Mouse (Mus musculus) midbrain, postnatal 0 days (tissue): ENCODE results near the gene Fbxo22. TPM values are rescaled to one million over a fixed set of nuclear protein-coding genes. Genes with fewer than 3 reads are reported as not detected.
"Not testable (repeated sequence)": the region's sequence is repeated elsewhere in the genome, so short reads cannot be mapped to it uniquely, and the experiment has no call there.

Source experiments
- ATAC-seq: fragments of 200-750 bp; cut with Nextera tagmentation; 2 replicates; pipeline ENCODE4 v1.8.0; 2017; ENCODE audit warnings: moderate number of reproducible peaks, mild to moderate bottlenecking, moderate TSS enrichment, moderate library complexity; ENCODE audit not compliant: low FRiP score
- DNase-seq: peaks from one replicate; pipeline ENCODE4 v3.0.0-alpha.2; 2015; ENCODE audit warnings: low spot score
- H3K27ac ChIP-seq: fragments of 300-500 bp; sonication (generic); 2 replicates; pipeline ENCODE4 v1.5.1; 2014; ENCODE audit warnings: low read depth, mild to moderate bottlenecking, low read length, mixed read lengths
- H3K27me3 ChIP-seq: fragments of 300-500 bp; sonication (generic); 2 replicates; pipeline ENCODE4 v1.6.1; 2014; ENCODE audit warnings: low read length, control low read depth, mixed read lengths; ENCODE audit not compliant: insufficient read depth
- H3K36me3 ChIP-seq: fragments of 300-500 bp; sonication (generic); 2 replicates; pipeline ENCODE4 v1.6.1; 2014; ENCODE audit warnings: low read length, control low read depth, mixed read lengths; ENCODE audit not compliant: insufficient read depth
- H3K4me1 ChIP-seq: fragments of 300-500 bp; sonication (generic); 2 replicates; pipeline ENCODE4 v1.6.1; 2014; ENCODE audit warnings: mild to moderate bottlenecking, control low read depth, antibody characterized with exemption, low read length, mixed read lengths; ENCODE audit not compliant: insufficient read depth
- H3K4me2 ChIP-seq: fragments of 300-500 bp; sonication (generic); 2 replicates; pipeline ENCODE4 v1.6.1; 2014; ENCODE audit warnings: low read depth, mild to moderate bottlenecking, low read length, mixed read lengths; ENCODE audit not compliant: poor library complexity, severe bottlenecking
- H3K4me3 ChIP-seq: fragments of 300-500 bp; sonication (generic); 2 replicates; pipeline ENCODE4 v1.5.1; 2014; ENCODE audit warnings: low read depth, mild to moderate bottlenecking, low read length, moderate library complexity
- H3K9ac ChIP-seq: fragments of 300-500 bp; sonication (generic); replicated peaks from 2 replicates; pipeline ENCODE4 v1.6.1; 2014; ENCODE audit warnings: mild to moderate bottlenecking, low read length, moderate library complexity, mixed read lengths; ENCODE audit not compliant: poor library complexity, severe bottlenecking
- H3K9me3 ChIP-seq: fragments of 300-500 bp; sonication (generic); 2 replicates; pipeline ENCODE4 v1.6.1; 2016; ENCODE audit warnings: low read length, control low read depth
- CTCF ChIP-seq: IDR thresholded peaks from 2 replicates; pipeline ENCODE4 v1.5.1; 2016; ENCODE audit warnings: antibody characterized with exemption, mild to moderate bottlenecking
- WGBS: fragments of 180-500 bp; shearing (Covaris S2); extraction: QIAGEN DNeasy Blood & Tissue Kit; methylation state at CpG from one replicate; pipeline ENCODE4 v1.1.7; 2014; 5-methylcytosine and 5-hydroxymethylcytosine counted together
- polyA plus RNA-seq: library from polyadenylated mRNA; unstranded; fragments of >200 nt; fragmentation: Nextera tagmentation; extraction: Ambion mirVana; gene quantifications from 2 replicates; pipeline ENCODE4 v1.2.1, GENCODE M21; 2015
- total RNA-seq: library from RNA; depleted of rRNA; stranded (reverse); fragments of >200 nt; gene quantifications from 2 replicates; pipeline ENCODE4 v1.2.3, GENCODE M21; 2014

Gene Fbxo22
- total and polyA plus RNA-seq, 2 experiments from 2014 or later: 57.1 to 75.3 TPM

DNA sequence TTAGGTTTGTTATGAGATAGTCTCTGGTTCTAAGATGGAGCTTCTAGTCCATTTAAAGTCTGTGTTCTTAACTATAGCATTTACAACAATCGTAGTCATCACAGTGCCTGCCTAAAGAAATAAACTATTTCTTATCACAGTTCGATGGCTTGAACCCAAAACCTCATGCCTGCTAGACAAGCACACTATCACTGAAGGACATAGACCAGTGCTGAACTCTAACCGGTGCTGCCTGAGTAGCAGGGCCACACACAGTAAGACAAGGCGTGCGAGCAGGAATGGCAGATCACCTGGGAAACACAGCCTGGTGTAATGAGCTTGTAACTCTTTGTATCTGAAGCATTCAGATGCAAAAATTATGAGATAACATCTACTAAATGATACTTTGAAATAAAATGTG, 32.1 kb downstream of the Fbxo22 start:
- Histone ChIP-seq H3K27me3 (no peaks in the 10 kb centered on the region), H3K9ac (no peak overlapping the region), H3K4me1 (no peaks in the 10 kb centered on the region), H3K4me3 (no peak overlapping the region), H3K36me3 (no peaks in the 10 kb centered on the region), H3K27ac (no peak overlapping the region), H3K4me2 (no peak overlapping the region), H3K9me3 (no peaks in the 10 kb centered on the region)
- ATAC-seq: no peak
- 90% methylated on average over 5 of the region's 5 CpGs for WGBS
- no peak for DNase-seq
- no peak for TF ChIP-seq CTCF

- 41% methylated on average over 24 of the region's 24 CpGs for WGBS
- Histone ChIP-seq H3K9me3 (no peaks in the 10 kb centered on the region), H3K9ac (no peak overlapping the region), H3K4me3 (peak overlapping the region; percentile 15; the same call in 1 of the 2 replicates), H3K4me2 (peak overlapping the region; percentile 44), H3K27me3 (no peaks in the 10 kb centered on the region), H3K4me1 (no peaks in the 10 kb centered on the region), H3K27ac (no peak overlapping the region), H3K36me3 (no peaks in the 10 kb centered on the region)
- DNase-seq (no peak), ATAC-seq (no peak)
- no peak; the same call in 1 of the 2 replicates for TF ChIP-seq CTCF
Observed at GRCm38 (mm10) chr9:55241863-55242685, 33.3 kb downstream of the Fbxo22 start.

DNA sequence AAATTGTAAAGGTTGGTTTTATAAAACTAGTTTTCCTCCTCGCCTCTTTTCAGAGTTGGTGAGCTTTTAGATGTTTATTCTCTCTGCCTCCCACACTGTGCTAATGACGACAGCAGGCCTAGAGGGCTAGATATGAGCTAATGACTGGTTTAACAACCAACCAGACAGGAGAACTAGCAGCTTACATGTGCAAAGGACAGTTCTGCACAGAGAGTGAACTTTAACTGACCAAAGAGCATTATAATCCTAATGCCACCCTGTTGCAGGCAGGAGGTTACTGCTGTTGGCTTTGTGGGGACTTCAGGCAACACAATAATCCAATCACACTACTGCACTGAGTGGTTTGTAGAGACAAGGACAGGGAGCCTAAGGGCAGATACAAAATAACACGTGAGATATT, 34.6 kb downstream of the Fbxo22 start:
- Histone ChIP-seq H3K27ac (no peak overlapping the region), H3K9ac (no peak overlapping the region), H3K4me2 (no peak overlapping the region), H3K9me3 (no peaks in the 10 kb centered on the region), H3K4me1 (no peaks in the 10 kb centered on the region), H3K27me3 (no peaks in the 10 kb centered on the region), H3K4me3 (no peak overlapping the region), H3K36me3 (no peaks in the 10 kb centered on the region)
- no peak for TF ChIP-seq CTCF
- ATAC-seq: no peak
- no peak for DNase-seq
- WGBS: 76% methylated on average over 3 of the region's 3 CpGs

GRCm38 (mm10) chr9:55244079-55244478, 35.4 kb downstream of the Fbxo22 start:
- Histone ChIP-seq H3K4me3 (no peak overlapping the region), H3K36me3 (no peaks in the 10 kb centered on the region), H3K9me3 (no peaks in the 10 kb centered on the region), H3K4me2 (no peak overlapping the region), H3K27ac (no peak overlapping the region), H3K9ac (no peak overlapping the region), H3K4me1 (no peaks in the 10 kb centered on the region), H3K27me3 (no peaks in the 10 kb centered on the region)
- ATAC-seq: no peak
- 91% methylated on average over 3 of the region's 3 CpGs for WGBS
- TF ChIP-seq CTCF: no peak
- DNase-seq: no peak

DNA sequence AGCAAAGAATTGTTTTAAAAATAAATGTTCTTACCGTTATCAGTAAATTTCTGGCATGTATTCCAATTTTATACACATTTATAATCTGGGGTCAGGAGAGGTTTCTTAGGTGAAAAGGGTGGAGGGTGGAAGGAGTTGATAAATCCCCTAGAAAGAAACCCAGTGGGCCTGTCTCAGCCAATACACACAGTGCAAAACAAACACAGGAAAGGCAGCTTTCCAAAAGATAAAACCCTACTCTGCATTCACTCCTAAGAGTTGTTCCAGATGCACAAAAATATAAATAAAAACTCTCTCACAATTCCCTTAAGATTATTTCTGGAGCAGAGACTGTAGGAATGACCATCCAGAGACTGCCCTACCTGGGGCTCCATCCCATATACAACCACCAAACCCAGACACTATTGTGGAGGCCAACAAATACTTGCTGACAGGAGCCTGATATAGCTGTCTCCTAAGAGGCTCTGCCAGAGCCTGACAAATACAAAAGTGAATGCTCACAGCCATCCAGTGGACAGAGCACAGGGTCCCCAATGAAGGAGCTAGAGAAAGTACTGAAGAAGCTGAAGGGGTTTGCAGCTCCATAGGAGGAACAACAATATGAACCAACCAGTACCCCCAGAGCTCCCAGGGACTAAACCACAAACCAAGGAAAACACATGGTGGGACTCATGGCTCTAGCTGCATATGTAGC, 36.5 kb downstream of the Fbxo22 start:
- not testable (repeated sequence) for H3K27me3 ChIP-seq, H3K36me3 ChIP-seq, H3K9me3 ChIP-seq, H3K4me1 ChIP-seq, H3K4me2 ChIP-seq, H3K27ac ChIP-seq, H3K4me3 ChIP-seq, ATAC-seq, DNase-seq, H3K9ac ChIP-seq
- WGBS: 93% methylated on average over 1 of the region's 1 CpGs

DNA sequence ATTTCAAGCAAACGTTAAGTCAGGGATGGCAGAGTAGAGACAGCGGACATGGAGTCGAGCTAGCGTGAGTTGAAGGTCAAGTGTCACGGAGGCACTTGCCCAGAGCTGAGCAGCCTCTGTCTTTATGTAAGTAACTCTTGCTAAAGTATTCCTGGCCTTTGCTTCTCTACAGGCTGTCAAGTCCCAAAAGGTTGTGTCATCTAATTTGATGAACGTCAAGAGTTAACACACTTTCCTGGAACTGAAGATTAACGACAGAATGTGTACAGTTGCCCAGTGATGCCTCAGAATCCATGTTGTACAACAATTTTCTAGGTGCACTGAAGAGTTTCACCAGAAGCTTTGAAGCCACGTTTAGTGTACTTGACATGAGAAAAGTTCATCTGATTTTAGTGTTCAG, 37.7 kb downstream of the Fbxo22 start:
- no peaks in the 10 kb centered on the region for H3K36me3 ChIP-seq
- no peak overlapping the region for H3K4me2 ChIP-seq
- ATAC-seq (no peak), DNase-seq (no peak)
- no peak overlapping the region for H3K27ac ChIP-seq
- no peaks in the 10 kb centered on the region for H3K27me3 ChIP-seq
- no peak overlapping the region for H3K9ac ChIP-seq
- H3K4me3 ChIP-seq: no peak overlapping the region
- no peaks in the 10 kb centered on the region for H3K9me3 ChIP-seq
- H3K4me1 ChIP-seq: no peaks in the 10 kb centered on the region
- no peak for TF ChIP-seq CTCF
- WGBS: 76% methylated on average over 8 of the region's 8 CpGs
